Mouse (Mus musculus) lung, adult 2 months (tissue): ENCODE data around the gene Tfpi.

Source experiments
- CTCF ChIP-seq: fragments of 200-500 bp; IDR thresholded peaks from 2 replicates; pipeline ENCODE4 v1.5.1; 2011; ENCODE audit warnings: mild to moderate bottlenecking, low read length, control low read depth; ENCODE audit not compliant: insufficient read depth
- POLR2A ChIP-seq: fragments of 200-500 bp; IDR thresholded peaks from 2 replicates; pipeline ENCODE4 v1.6.1; 2011; ENCODE audit warnings: low read depth, mild to moderate bottlenecking, control low read depth, low read length, borderline replicate concordance; ENCODE audit errors: extremely low read depth

GRCm38 (mm10) chr2:84479036-84479435 is 2.5 kb upstream of the Tfpi start:
- TF ChIP-seq POLR2A = no peak
- TF ChIP-seq CTCF = no peak
